In genomic region chr14:121494238-121494637, GRCm38 (mm10) we compare ENCODE assay signal across 24 mouse cellular contexts. TPM values are rescaled to one million over a fixed set of nuclear protein-coding genes. Genes with fewer than 3 reads are reported as not detected.
"Had no signal": no experiment of that assay in that cellular context is flagged by ENCODE, and none has a peak within 500 bp of the region (broad histone marks: within the 10 kb centered on the region; RNA-seq: fewer than 3 reads in every experiment).

No protein-coding gene starts in this region.

- H3K27me3 ChIP-seq: heart, embryonic 15.5 days; hindbrain, embryonic 13.5 days; hindbrain, embryonic 15.5 days; limb, embryonic 15.5 days had no signal

- H3K27ac ChIP-seq: heart, adult 2 months; heart, embryonic 13.5 days; heart, embryonic 15.5 days; hindbrain, embryonic 13.5 days; hindbrain, embryonic 15.5 days; hindbrain, postnatal 0 days; layer of hippocampus, adult 2 months; limb, embryonic 13.5 days; limb, embryonic 15.5 days had no signal

- H3K4me2 ChIP-seq: heart, embryonic 11.5 days; heart, embryonic 13.5 days; heart, embryonic 15.5 days; hindbrain, embryonic 13.5 days; hindbrain, embryonic 15.5 days; limb, embryonic 13.5 days; limb, embryonic 15.5 days had no signal

- ATAC-seq: forebrain, postnatal 0 days; hindbrain, postnatal 0 days had no signal

- H3K36me3 ChIP-seq: heart, embryonic 13.5 days; heart, embryonic 15.5 days; hindbrain, embryonic 13.5 days; hindbrain, embryonic 15.5 days; limb, embryonic 13.5 days; limb, embryonic 15.5 days had no signal

- H3K9me3 ChIP-seq: heart, embryonic 13.5 days; heart, embryonic 15.5 days; hindbrain, embryonic 13.5 days; hindbrain, embryonic 15.5 days; limb, embryonic 13.5 days; limb, embryonic 15.5 days had no signal

- DNase-seq: forebrain, postnatal 0 days; gastrocnemius, postnatal 14 days; gastrocnemius, postnatal 36 days; heart, adult 11 months; heart, adult 2 months; heart, postnatal 14 days; heart, postnatal 36 days; kidney, adult 18-20 months; kidney, adult 8-10 months; kidney, postnatal 10 days; kidney, postnatal 25 days; kidney, postnatal 4 days; left cerebral cortex, postnatal 4 days had no signal

- H3K9ac ChIP-seq: forebrain, postnatal 0 days; heart, embryonic 13.5 days; heart, embryonic 15.5 days; hindbrain, embryonic 13.5 days; hindbrain, embryonic 15.5 days; limb, embryonic 13.5 days; limb, embryonic 15.5 days had no signal

- H3K4me3 ChIP-seq: heart, adult 2 months; heart, embryonic 13.5 days; heart, embryonic 15.5 days; hindbrain, embryonic 13.5 days; hindbrain, embryonic 15.5 days; layer of hippocampus, adult 2 months; limb, embryonic 13.5 days; limb, embryonic 15.5 days had no signal

RNA-seq across cellular contexts. Expression of gene Slc15a1, which starts 10.8 kb away (rescaled TPM):
- polyA plus RNA-seq: heart, adult 2 months; heart, embryonic 11.5 days; heart, embryonic 13.5 days; hindbrain, embryonic 13.5 days; limb, embryonic 11.5 days; limb, embryonic 13.5 days; liver, adult 2 months had no signal
